Mouse (Mus musculus): ENCODE data around the gene Slc22a12. TPM values are rescaled to one million over a fixed set of nuclear protein-coding genes. Genes with fewer than 3 reads are reported as not detected.
A peak's percentile ranks its signal among the peaks of the same experiment; 100 is the strongest.

Gene Slc22a12
- total RNA-seq, 4 experiments from 2014 or later: 0.31 TPM; not detected in 3

DNA sequence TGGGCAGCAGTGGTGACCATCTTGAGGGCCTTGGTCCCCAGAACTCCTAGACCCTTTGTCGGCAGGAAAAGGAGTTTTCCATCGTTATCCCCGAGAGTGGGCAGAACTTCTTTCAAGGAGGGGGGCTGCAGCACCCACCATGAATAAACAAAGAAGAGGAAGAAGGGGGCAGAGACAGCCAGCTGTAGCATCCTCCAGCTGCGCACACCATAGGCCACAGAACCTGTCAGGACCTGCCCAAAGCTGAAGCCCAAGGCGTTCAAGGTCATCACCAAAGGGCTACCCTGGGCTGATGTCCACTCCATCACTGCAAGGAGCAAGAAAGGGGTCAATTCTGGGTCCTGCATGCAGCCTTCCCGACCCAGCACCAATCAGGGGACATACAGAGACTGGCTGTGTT lies 2.6 kb downstream of the Slc22a12 start:
- no peak for DNase-seq

GRCm38 (mm10) chr19:6539592-6539991 lies 3.2 kb downstream of the Slc22a12 start:
- no peak for DNase-seq

DNA sequence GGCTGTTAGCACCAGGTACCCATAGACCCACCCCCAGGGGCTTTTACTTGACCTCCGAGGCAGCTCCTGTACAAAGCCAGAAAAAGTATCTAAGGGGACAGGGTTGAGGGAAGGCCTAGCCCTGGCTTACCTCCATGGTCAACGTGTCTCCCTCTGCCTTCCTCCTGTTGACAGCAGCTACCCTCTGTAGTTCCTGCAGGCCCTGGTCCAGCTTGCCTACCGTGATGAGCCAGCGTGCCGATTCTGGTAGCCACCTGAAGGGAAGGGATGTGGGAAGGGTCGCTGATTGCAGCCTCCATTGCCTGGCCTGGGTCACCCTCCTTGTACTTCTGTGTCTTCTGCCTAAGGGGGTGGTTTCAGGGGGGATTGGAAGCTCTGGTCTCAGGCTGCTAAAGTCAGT lies 4.3 kb downstream of the Slc22a12 start:
- no peak for DNase-seq

- no peak for DNase-seq
Measured at GRCm38 (mm10) chr19:6537526-6537925, 5.3 kb downstream of the Slc22a12 start.

DNA sequence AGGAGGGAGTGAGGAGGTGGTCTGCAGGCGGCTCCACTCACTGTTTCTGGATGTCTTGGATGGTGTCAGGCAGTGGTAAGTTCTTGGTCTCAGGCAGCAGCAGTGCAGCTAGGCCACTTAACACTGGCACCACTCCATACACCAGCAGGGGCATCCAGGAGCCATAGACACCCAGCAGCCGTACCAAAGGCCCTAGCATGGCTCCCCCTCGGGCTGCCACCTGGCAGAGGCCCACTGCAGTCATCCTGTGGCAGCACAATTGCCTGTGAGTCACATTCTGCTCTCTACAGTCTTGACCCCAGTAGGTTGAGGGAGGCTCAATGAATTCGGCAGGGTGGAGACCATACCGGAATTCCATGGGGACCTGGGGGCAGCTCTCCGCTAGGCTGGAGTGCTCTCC lies 6.1 kb downstream of the Slc22a12 start:
- no peak for DNase-seq

GRCm38 (mm10) chr19:6536201-6536600 lies 6.6 kb downstream of the Slc22a12 start:
- no peak for DNase-seq

- no peak for DNase-seq
Measured at GRCm38 (mm10) chr19:6534118-6534415, 8.8 kb downstream of the Slc22a12 start.

DNA sequence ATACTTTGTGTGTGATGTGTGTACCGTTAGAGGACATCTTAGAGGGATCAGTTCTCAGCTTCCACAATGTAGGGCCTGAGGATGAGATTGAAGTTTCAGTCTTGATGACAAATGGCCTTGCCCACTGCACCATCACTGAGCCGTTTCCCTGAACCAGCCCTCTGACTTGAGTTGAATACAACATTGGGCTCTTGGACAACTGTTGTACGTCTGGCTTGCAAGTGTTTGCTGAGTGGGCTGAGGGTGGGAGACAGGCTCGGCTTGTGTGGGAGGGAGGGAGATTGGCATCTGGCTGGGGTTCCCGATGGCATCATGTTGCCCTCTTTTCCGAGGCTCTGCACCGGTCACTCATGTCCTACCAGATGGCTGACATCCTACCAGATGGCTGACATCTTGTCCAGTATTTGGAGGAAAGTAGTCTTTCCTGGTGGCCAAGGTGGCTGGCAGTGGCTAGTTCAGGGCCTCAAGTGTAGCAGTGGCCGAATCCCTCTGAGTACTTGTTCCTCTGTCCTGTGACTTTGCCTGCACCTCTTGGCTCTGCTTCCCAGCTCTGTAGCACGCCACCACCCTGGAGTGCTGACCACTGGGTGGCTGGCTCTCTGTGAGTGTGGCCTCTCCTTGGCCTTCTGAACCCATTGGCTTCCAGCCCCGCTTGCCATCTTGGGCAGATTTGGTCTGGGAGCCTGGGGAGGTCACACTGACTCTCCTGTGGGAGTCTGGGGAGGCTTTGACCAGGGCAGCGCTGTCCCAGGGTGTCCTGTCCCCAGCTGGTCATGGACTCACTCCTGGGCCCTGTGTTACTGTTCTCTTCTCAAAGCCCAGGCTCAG lies 9.3 kb downstream of the Slc22a12 start:
- DNase-seq: no peak

DNA sequence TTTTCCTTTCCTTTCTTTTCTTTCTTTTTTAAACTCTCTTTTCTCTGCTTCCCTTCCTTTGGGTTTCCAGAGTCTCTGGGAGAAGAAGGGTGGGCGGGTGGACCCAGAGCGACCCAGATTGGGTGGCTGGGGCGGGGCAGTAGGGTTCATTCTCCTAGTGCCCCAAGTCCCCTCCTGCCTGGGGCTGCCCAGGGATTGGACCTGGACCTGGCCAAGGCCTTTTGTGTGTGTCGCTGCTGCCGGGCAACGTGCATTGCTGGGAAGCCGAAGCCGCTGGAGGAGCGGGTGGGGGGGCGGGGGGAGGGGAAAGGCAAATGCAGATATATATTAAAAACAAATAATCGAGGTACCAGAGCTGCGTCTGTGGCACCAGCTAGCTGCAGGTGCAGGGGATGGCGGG lies 10.2 kb downstream of the Slc22a12 start:
- DNase-seq: no peak

- peak; percentile 30 for DNase-seq
Measured at GRCm38 (mm10) chr19:6531832-6532471, 10.9 kb downstream of the Slc22a12 start.

- no peak for DNase-seq
Measured at GRCm38 (mm10) chr19:6531011-6531631, 11.7 kb downstream of the Slc22a12 start.

DNA sequence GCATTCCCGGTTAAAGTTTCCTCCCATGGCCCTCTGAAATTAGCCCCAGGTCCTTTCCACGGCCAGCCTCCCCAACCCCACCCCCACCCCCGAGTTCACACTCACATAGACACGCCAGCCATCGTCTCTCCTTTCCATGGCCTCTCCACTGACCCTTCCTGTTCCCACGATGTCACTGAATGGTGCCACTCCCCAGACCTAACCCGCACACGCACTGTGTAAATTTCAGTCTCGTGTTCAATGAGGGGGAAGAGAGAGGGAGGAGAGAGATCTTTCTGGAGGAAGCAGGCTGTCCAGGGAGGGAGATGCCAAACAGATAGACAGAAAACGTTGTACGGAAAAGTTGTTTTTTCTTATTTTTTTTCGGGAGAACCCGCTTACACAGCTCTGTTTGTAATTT lies 12.5 kb downstream of the Slc22a12 start:
- no peak for DNase-seq

GRCm38 (mm10) chr19:6529265-6529985 lies 13.4 kb downstream of the Slc22a12 start:
- DNase-seq: no peak

GRCm38 (mm10) chr19:6527839-6528531 lies 14.8 kb downstream of the Slc22a12 start:
- no peak for DNase-seq

DNA sequence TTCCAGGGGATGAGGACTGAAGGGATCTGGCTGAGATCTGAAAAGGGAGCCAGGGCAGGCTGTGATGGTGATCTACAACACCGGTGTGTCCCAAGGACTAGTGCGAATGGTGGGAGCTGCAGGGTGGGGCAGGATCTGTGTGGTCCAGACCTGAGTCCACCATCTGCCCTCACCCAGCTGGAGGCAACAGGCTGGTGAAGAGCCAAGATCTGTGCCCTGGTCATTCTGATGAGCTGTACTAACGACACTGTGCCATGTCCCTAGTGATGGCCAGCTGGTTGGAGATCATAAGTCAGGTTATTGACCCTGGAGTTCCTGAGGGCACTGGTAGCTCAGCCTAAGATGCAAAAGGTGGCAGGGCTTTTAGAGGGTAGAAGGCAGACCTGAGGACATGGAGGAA lies 15.4 kb downstream of the Slc22a12 start:
- no peak for DNase-seq

- DNase-seq: no peak
Measured at GRCm38 (mm10) chr19:6526010-6526409, 16.8 kb downstream of the Slc22a12 start.

GRCm38 (mm10) chr19:6525023-6525422 lies 17.8 kb downstream of the Slc22a12 start:
- no peak for DNase-seq

DNA sequence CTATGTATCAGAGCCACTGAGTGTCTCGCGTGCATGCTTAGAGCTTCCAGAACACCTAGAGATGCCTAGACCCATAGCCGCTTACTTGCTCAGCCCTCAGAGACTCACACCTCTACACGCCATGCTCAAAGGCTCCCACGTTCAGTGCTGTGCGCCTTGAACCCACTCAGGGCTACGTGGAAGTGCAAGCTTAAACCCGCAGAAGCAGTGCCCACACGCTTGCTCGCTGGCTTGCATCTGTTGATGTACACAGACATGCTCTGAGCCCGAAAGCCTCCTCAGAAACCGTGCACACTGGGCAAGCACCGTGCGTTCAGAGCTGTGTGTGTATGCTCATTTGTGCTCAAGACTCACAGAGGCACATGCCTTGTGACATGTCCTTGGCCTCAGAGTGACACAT lies 20.5 kb downstream of the Slc22a12 start:
- DNase-seq: no peak

- DNase-seq: no peak
Measured at GRCm38 (mm10) chr19:6521630-6522029, 21.2 kb downstream of the Slc22a12 start.

DNA sequence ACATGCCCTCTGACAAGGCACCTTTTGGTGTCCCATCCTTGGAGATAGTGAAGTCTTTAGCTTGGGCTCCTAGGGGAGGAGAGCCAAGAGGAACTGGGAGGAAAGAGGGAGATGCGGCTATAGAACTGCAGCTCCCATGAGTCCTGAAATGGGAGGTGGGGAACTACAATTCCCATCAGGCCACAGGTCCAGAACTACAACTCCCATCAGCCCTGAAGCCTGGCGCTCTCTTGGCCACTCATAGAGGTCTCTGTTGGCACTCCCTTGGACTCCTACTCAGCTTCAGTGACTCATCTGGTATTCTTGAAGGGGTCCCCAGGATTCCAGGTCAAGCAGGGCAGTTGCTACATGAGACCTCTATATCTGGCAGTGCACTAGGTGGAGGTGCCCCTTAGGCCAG lies 23.3 kb downstream of the Slc22a12 start:
- DNase-seq: no peak

DNA sequence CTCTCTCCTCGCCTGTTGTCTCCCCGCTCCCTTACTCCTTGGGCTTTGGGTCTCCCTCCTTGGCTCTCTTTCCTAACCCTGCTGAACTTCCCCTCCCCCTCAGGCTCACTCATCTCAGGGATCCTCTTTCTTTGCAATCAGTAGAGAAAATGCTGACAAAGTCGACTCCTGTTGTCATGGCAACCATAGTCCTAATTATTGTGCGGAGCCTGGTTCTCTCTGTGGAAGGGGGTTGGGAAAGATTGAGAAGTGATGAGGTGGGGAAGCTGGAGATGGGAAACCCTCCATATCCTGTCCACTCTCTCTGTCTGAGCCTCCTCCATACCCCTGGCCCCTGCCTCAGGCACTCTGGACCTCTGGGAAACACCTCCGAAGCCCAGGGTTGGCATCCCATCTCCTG lies 24.2 kb downstream of the Slc22a12 start:
- DNase-seq: no peak

DNA sequence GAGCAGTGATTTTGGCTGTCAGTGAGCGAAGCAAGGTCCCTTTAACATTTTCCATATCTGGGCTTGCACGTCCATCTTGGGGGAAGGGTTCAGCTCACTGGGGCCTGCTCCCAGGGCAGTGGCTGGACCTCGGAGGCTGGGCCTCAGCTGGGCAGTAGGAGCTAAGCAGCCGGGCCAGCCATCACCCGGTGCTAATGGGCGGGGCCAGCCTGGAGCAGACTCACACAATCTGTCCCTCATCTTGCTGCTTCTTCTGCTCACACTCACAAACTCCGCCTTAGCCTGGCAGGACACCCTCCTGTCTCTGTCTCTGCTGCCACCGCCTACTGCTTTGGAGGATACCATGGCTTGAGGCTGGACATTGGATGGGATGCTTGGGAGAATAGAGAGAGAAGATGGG lies 26.7 kb downstream of the Slc22a12 start:
- DNase-seq: no peak

GRCm38 (mm10) chr19:6515448-6515847 lies 27.4 kb downstream of the Slc22a12 start:
- DNase-seq: no peak

All from adrenal gland, adult 8-10 months (tissue).